Mouse (Mus musculus) MEL (cell line): ENCODE data around the gene Lsamp. TPM values are rescaled to one million over a fixed set of nuclear protein-coding genes. Genes with fewer than 3 reads are reported as not detected.

Experiments used
- DNase-seq: peaks from one replicate; pipeline ENCODE4 v3.0.0; 2011; ENCODE audit warnings: low read depth, low spot score
- H3K27ac ChIP-seq: 2 replicates; pipeline ENCODE4 v1.5.1; 2012; ENCODE audit warnings: low read depth, mild to moderate bottlenecking, control low read depth, low read length, moderate library complexity; ENCODE audit not compliant: control insufficient read depth
- H3K27me3 ChIP-seq, 2 experiments: fragments of 150-350 bp in 1 of 2; sonication (generic) in 1 of 2; 2 replicates each; pipeline ENCODE4 v1.6.1; 2012; ENCODE audit warnings: low read length in 2 of 2, mild to moderate bottlenecking in 2 of 2, improper control_type of control experiment in 1 of 2, moderate library complexity in 1 of 2; ENCODE audit not compliant: insufficient read depth in 2 of 2, control insufficient read depth in 1 of 2
- H3K36me3 ChIP-seq, 2 experiments: 2 replicates each; pipeline ENCODE4 v1.6.1; 2012 to 2014; ENCODE audit warnings: low read length in 2 of 2, improper control_type of control experiment in 1 of 2, inconsistent platforms in 1 of 2, mild to moderate bottlenecking in 1 of 2; ENCODE audit not compliant: insufficient read depth in 2 of 2, control insufficient read depth in 1 of 2
- H3K4me1 ChIP-seq, 2 experiments: fragments of 150-350 bp in 1 of 2; sonication (generic) in 1 of 2; 2 replicates each; pipeline ENCODE4 v1.6.1; 2012; ENCODE audit warnings: low read length in 2 of 2, improper control_type of control experiment in 1 of 2, mild to moderate bottlenecking in 1 of 2; ENCODE audit not compliant: insufficient read depth in 2 of 2, control insufficient read depth in 1 of 2
- H3K4me3 ChIP-seq, 2 experiments: fragments of 150-350 bp in 1 of 2; sonication (generic) in 1 of 2; 2 replicates each; pipeline ENCODE4 v1.5.1; 2012; ENCODE audit warnings: low read depth in 2 of 2, low read length in 2 of 2, mild to moderate bottlenecking in 2 of 2, moderate library complexity in 2 of 2, control low read depth in 1 of 2, improper control_type of control experiment in 1 of 2; ENCODE audit not compliant: control insufficient read depth in 1 of 2, insufficient read depth in 1 of 2
- H3K79me2 ChIP-seq: 2 replicates; pipeline ENCODE4 v1.6.1; 2012; ENCODE audit warnings: mild to moderate bottlenecking, low read length, moderate library complexity; ENCODE audit not compliant: control insufficient read depth, poor library complexity, insufficient read depth
- H3K9ac ChIP-seq: 2 replicates; pipeline ENCODE4 v1.6.1; 2012; ENCODE audit warnings: low read depth, mild to moderate bottlenecking, control low read depth, low read length, moderate library complexity; ENCODE audit not compliant: control insufficient read depth, poor library complexity, severe bottlenecking
- H3K9me3 ChIP-seq: fragments of 150-350 bp; sonication (generic); replicated peaks from 2 replicates; pipeline ENCODE4 v1.6.1; 2012; ENCODE audit warnings: mild to moderate bottlenecking, low read length, improper control_type of control experiment, moderate library complexity; ENCODE audit not compliant: insufficient read depth
- BHLHE40 ChIP-seq: IDR thresholded peaks from 2 replicates; pipeline ENCODE4 v1.6.1; 2012; ENCODE audit warnings: low read depth, mild to moderate bottlenecking, inconsistent platforms, low read length, improper control_type of control experiment, borderline replicate concordance
- CHD2 ChIP-seq: IDR thresholded peaks from 2 replicates; pipeline ENCODE4 v1.6.1; 2011; ENCODE audit warnings: low read length, improper control_type of control experiment
- CTCF ChIP-seq, 3 experiments: IDR thresholded peaks in 2 of 3; conservative IDR thresholded peaks in 1 of 3; 2 replicates each; pipeline ENCODE4 v1.5.1; 2011 to 2012; ENCODE audit warnings: low read length in 3 of 3, low read depth in 2 of 3, mild to moderate bottlenecking in 2 of 3, improper control_type of control experiment in 1 of 3, inconsistent platforms in 1 of 3, mixed read lengths in 1 of 3, moderate library complexity in 1 of 3; ENCODE audit not compliant: control insufficient read depth in 1 of 3, insufficient read depth in 1 of 3, poor library complexity in 1 of 3, severe bottlenecking in 1 of 3
- E2F4 ChIP-seq: IDR thresholded peaks from 2 replicates; pipeline ENCODE4 v1.6.1; 2011; ENCODE audit warnings: low read depth, low read length, improper control_type of control experiment, borderline replicate concordance
- GABPA ChIP-seq: IDR thresholded peaks from 2 replicates; pipeline ENCODE4 v1.6.1; 2012; ENCODE audit warnings: low read depth, mild to moderate bottlenecking, inconsistent platforms, low read length, improper control_type of control experiment, moderate library complexity
- GATA1 ChIP-seq: IDR thresholded peaks from 2 replicates; pipeline ENCODE4 v1.6.1; 2011; ENCODE audit warnings: low read depth, low read length, improper control_type of control experiment
- JUND ChIP-seq: IDR thresholded peaks from 2 replicates; pipeline ENCODE4 v1.6.1; 2011; ENCODE audit warnings: low read depth, mild to moderate bottlenecking, improper control_type of control experiment, low read length
- MAX ChIP-seq: IDR thresholded peaks from 2 replicates; pipeline ENCODE4 v1.6.1; 2011; ENCODE audit warnings: low read length, improper control_type of control experiment
- MXI1 ChIP-seq: IDR thresholded peaks from 2 replicates; pipeline ENCODE4 v1.6.1; 2011; ENCODE audit warnings: mild to moderate bottlenecking, low read depth, low read length, improper control_type of control experiment
- MYC ChIP-seq: IDR thresholded peaks from 2 replicates; pipeline ENCODE4 v1.6.1; 2011; ENCODE audit warnings: low read depth, mild to moderate bottlenecking, low read length, improper control_type of control experiment, moderate library complexity
- NELFE ChIP-seq: IDR thresholded peaks from 2 replicates; pipeline ENCODE4 v1.6.1; 2011; ENCODE audit warnings: low read depth, low read length, improper control_type of control experiment
- SIN3A ChIP-seq: IDR thresholded peaks from 2 replicates; pipeline ENCODE4 v1.6.1; 2012; ENCODE audit warnings: low read length, improper control_type of control experiment, inconsistent platforms
- SMC3 ChIP-seq: IDR thresholded peaks from 2 replicates; pipeline ENCODE4 v1.6.1; 2011; ENCODE audit warnings: low read depth, low read length, improper control_type of control experiment
- TAL1 ChIP-seq: IDR thresholded peaks from 2 replicates; pipeline ENCODE4 v1.6.1; 2012; ENCODE audit warnings: mild to moderate bottlenecking, inconsistent platforms, low read length, moderate library complexity, mixed read lengths
- TCF12 ChIP-seq: IDR thresholded peaks from 2 replicates; pipeline ENCODE4 v1.6.1; 2014; ENCODE audit warnings: low read depth, mild to moderate bottlenecking, inconsistent platforms, low read length, improper control_type of control experiment, moderate library complexity
- USF1 ChIP-seq: IDR thresholded peaks from 2 replicates; pipeline ENCODE4 v1.6.1; 2014; ENCODE audit warnings: low read depth, mild to moderate bottlenecking, inconsistent platforms, low read length, improper control_type of control experiment, moderate library complexity
- ZC3H11A ChIP-seq: IDR thresholded peaks from 2 replicates; pipeline ENCODE4 v1.6.1; 2012; ENCODE audit warnings: low read depth, mild to moderate bottlenecking, inconsistent platforms, low read length, improper control_type of control experiment
- ZKSCAN1 ChIP-seq: IDR thresholded peaks from 2 replicates; pipeline ENCODE4 v1.6.1; 2012; ENCODE audit warnings: low read depth, mild to moderate bottlenecking, inconsistent platforms, low read length, improper control_type of control experiment, moderate library complexity
- ZMIZ1 ChIP-seq: IDR thresholded peaks from 2 replicates; pipeline ENCODE4 v1.6.1; 2012; ENCODE audit warnings: low read depth, mild to moderate bottlenecking, inconsistent platforms, low read length, improper control_type of control experiment, moderate library complexity
- polyA plus RNA-seq, 2 experiments: library from polyadenylated mRNA; stranded (reverse) in 1 of 2; unstranded in 1 of 2; fragments of >175 nt in 1 of 2; fragments of >200 nt in 1 of 2; gene quantifications; 2 replicates each; pipeline versions ENCODE4 v1.2.1 to v1.2.4; 2012; ENCODE audit warnings: low replicate concordance in 2 of 2, low read depth in 1 of 2; ENCODE audit not compliant: insufficient read length in 2 of 2, insufficient read depth in 1 of 2, missing spikeins in 1 of 2
- total RNA-seq: library from RNA; depleted of rRNA; stranded (reverse); fragments of 300-350 nt; gene quantifications from 2 replicates; pipeline ENCODE4 v1.2.3, GENCODE M21; 2012

The Lsamp gene
- total and polyA plus RNA-seq, 3 experiments, result 0.42 TPM; not detected in 2

DNA sequence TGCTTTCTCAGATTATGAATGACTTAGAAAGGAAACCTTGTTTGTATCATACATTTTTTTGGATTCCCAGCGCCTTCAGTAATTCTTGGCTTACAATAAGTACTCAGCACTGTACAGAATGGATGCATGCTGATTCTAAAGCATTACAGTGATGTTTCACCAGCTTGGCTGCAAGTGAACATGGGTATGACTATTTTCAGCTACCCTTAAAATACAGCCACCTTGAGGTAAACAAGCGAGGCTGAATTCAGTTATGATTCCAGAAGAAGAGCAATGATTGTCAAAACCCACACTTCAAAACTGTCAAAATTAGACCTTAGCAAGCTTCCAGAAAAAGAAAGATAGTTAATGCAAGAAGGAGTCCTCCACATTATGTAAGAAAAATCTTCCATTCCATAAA is 1089.3 kb downstream of the Lsamp start:
- DNase-seq, result no peak
- Histone ChIP-seq H3K9ac (no peak overlapping the region), H3K27ac (no peak overlapping the region), H3K9me3 (no peaks in the 10 kb centered on the region), H3K36me3 (no peaks in the 10 kb centered on the region), H3K27me3 (no peaks in the 10 kb centered on the region), H3K4me3 (no peak overlapping the region), H3K4me1 (no peaks in the 10 kb centered on the region), H3K79me2 (no peaks in the 10 kb centered on the region)
- TF ChIP-seq MYC, result no peak
- TF ChIP-seq TCF12, result no peak
- no peak for TF ChIP-seq E2F4
- no peak for TF ChIP-seq BHLHE40
- TF ChIP-seq MAX, result no peak
- TF ChIP-seq ZKSCAN1, result no peak
- no peak for TF ChIP-seq CTCF (IDR thresholded peaks at IDR 0.05 in 2 of 3, conservative IDR thresholded peaks at IDR 0.05 in 1 of 3; ENCODE audit: control insufficient read depth in 1 of 3, insufficient read depth in 1 of 3, low read depth in 2 of 3, low read length in 3 of 3, poor library complexity in 1 of 3, severe bottlenecking in 1 of 3)
- TF ChIP-seq CHD2, result no peak
- TF ChIP-seq ZMIZ1, result no peak
- TF ChIP-seq SIN3A, result no peak
- TF ChIP-seq USF1, result no peak
- no peak for TF ChIP-seq GATA1
- TF ChIP-seq TAL1, result no peak
- TF ChIP-seq ZC3H11A, result no peak
- TF ChIP-seq JUND, result no peak
- no peak for TF ChIP-seq GABPA

DNA sequence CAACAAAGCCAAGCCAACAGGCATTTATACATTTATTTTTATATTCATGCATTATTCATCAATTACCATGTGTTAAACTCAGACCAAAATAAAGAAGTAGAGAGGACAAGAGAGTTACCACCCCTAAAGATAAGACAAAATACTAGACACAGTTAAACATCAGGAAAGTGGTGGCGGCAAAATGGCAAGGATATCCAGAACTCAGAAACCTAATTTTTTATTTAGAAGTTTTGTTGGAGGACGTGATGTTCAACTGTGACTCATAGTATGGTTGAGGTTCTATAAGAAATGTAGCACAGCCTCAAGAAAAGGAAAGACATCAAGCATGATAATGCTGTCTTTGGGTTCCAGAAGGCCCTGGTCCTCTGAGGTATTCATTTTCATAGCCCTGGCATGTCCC is 1104.5 kb downstream of the Lsamp start:
- DNase-seq, result no peak
- H3K79me2 ChIP-seq, result no peaks in the 10 kb centered on the region
- no peak overlapping the region for H3K9ac ChIP-seq
- H3K4me3 ChIP-seq, result no peak overlapping the region
- no peak overlapping the region for H3K27ac ChIP-seq
- H3K9me3 ChIP-seq, result no peaks in the 10 kb centered on the region
- TF ChIP-seq SMC3, result no peak
- no peak for TF ChIP-seq E2F4
- no peak for TF ChIP-seq MXI1
- no peak for TF ChIP-seq NELFE
- H3K27me3 ChIP-seq, result no peaks in the 10 kb centered on the region
- H3K4me1 ChIP-seq, result no peaks in the 10 kb centered on the region
- no peaks in the 10 kb centered on the region for H3K36me3 ChIP-seq
